Mouse (Mus musculus) left cerebral cortex, adult 11 months (tissue): ENCODE measurements around the gene Kctd11.

Experiments used
- DNase-seq: peaks from one replicate; pipeline ENCODE4 v3.0.0; 2022; ENCODE audit warnings: low spot score

The Kctd11 gene

GRCm38 (mm10) chr11:69849128-69849527, 32.1 kb downstream of the Kctd11 start:
- DNase-seq, result no peak

- DNase-seq, result no peak
Measured at GRCm38 (mm10) chr11:69848021-69848420, 33.2 kb downstream of the Kctd11 start.

DNA sequence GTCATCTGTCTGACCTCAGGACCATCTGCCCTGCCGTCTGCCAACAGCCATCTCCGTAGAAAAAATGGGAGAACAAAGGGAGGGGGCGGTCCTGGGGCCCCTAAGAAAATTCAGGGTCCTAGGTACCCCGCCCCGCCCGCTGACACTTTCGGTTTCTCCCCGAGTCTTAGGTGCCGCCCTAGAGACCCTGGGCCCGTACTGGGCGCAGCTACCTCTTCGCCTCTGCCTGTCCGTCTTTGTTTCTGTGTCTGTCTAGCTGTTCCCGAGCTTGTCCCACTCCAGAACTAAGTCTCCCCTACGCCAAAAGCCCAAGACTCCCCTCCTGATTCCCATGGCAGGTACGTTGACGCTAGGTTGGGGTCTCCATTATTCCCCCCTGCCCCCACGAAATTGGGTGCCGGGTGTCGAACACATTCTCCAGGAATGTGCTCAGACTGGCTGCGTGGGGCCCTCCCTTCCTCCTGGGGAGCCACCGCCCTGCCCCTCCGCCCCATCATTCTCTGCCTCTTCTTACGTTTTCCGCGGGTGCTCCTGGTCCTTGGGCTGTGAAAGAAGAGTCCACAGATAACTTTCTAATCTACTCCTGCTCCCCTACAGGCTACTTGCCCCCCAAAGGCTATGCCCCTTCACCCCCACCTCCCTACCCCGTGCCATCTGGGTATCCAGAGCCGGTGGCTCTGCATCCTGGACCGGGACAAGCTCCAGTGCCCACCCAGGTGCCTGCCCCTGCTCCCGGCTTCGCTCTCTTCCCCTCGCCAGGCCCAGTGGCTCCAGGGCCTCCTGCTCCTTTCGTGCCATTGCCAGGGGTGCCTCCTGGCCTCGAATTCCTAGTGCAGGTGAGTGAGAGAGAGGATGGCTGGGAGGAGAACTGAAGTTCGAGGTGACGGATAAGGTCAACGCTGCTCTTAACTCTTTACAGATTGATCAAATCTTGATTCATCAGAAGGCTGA, 34.2 kb downstream of the Kctd11 start:
- no peak for DNase-seq

DNA sequence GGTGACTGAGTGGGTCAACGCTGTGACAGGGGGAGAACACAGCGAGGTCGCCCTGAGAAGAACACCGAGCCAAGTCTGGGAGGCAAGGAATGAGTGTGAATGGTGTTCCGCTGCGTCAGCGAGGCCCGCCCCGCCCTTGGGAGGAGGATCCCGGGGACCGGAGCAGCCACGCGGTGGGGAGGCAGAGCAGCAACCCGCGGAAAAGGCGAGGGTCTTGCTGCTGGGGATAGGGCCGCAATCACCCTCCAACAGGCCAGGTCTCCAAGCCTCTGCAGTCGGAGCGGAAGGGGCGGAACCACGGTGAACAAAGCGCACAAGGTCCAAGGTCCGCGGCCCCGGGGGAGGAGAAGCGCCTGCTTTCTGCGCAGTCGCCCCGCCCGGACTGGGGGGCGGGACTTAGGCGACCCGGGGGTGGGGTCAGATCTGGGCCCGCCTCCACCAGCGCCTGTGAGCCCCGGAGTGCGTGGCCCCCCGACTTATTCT, 35.0 kb downstream of the Kctd11 start, which contains the start of gene Plscr3:
Plscr3 (plus strand) TSS at position 179 of the 483 bp plus-strand sequence.
- DNase-seq, result peak; percentile 69

DNA sequence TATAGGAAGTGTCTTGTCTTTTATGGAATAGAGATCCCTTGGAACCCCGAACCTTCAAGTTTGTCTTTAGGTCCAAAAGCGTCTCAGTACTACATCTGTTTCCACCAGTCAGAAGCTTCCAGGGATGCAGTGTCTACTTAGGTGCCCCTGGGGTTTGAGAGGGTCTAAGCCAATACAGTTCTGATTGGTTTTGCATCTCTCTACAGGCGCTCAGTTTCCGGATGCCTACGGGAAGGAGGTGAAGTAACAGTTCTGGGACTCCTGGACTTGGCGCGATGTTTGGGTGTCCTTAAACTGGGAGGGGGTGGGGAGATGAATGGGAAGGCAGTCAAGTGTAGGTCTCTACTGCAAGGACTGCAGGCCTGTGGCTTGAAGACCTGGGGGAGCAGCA, 42.5 kb downstream of the Kctd11 start:
- no peak for DNase-seq

- DNase-seq, result peak; percentile 98
Measured at GRCm38 (mm10) chr11:69837952-69838713, 43.1 kb downstream of the Kctd11 start, which contains the start of gene Tmem256. TSS of gene Tmem256 (plus strand) at chr11:69838514.

- peak; percentile 39 for DNase-seq
Measured at GRCm38 (mm10) chr11:69837604-69837951, 43.6 kb downstream of the Kctd11 start, which contains the start of gene Nlgn2. TSS of gene Nlgn2 (minus strand) at chr11:69837784.

DNA sequence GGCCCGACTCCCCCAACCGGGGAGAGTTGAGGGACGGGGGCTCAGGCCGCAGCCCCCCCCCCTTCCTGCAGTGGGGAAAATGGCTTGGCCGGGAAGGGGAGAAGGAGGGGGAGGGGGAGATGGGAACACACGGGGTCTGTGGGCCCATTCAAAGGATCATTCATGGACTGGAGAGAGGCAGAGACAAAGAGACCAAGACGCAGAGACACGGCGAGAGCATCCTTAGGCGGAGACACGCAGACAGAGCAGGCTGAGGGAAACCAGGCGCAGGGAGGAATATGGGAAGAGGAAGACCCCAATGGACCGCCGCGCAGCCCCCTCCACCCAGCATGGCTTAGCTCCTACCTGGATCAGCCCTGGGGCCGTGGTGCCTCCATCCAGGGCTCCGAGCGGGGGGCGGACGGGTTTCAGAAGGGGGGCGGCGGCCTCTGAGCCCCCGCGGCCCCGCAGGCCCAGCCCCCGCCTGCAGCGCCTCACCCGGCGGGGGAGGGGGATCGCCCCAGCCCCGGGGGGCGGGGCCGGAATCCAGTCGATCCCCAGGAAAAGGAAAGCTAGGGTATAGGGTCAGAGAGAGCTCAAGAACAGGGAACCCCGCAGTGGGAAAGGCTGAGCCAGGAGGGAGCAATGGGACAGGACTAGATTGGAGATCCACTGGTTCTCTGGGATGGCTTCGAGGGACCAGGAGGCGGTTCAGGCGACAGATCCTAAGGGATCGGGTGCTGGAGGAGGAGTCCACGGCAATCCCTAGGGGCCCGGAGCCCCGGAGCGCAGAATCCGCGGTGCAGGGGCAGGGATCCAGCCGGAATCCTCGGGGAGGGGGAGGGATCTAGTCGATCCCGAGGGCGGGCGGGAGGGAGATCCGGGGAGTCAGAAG, 44.3 kb downstream of the Kctd11 start:
- DNase-seq, result no peak

DNA sequence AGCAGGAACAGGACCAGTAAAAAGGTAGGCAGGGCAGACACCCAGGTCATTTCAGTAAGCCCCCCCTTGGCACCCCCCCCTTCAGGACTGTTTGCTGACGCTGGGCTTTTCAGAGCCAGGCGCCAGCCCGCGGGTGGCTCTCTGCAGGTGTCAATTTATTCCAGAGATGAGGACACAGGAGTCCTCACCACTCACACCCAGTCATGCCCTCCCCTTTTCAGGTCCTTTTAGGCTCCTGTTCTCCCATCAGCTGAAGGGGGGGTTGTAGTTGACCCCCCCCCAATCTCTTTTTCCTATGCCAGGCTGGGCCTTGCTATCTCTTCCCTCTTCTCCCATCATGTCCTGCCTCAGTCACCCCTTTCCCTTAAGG, 45.3 kb downstream of the Kctd11 start:
- no peak for DNase-seq

- DNase-seq, result no peak
Measured at GRCm38 (mm10) chr11:69835326-69835965, 45.8 kb downstream of the Kctd11 start.

- no peak for DNase-seq
Measured at GRCm38 (mm10) chr11:69834001-69834549, 47.1 kb downstream of the Kctd11 start.

DNA sequence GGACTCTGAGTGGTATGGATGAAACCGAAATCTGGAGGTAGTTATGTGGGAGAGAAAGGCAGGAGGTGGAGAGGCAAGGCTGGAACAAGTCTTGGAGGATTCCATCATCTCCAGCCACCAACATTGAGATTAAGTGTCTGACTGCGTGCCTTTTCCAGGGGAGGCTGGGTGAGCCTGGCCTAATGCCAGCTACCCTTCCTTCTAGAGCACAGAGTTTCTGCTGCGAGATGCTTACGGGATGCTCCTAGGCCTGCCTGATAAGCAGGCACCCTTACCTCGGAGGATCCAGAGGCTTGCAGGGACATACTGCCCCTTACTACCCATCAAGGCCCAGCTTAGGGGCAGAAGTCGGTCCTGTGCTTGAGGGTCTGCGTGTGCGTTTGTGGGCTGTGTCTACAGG, 47.7 kb downstream of the Kctd11 start:
- no peak for DNase-seq

DNA sequence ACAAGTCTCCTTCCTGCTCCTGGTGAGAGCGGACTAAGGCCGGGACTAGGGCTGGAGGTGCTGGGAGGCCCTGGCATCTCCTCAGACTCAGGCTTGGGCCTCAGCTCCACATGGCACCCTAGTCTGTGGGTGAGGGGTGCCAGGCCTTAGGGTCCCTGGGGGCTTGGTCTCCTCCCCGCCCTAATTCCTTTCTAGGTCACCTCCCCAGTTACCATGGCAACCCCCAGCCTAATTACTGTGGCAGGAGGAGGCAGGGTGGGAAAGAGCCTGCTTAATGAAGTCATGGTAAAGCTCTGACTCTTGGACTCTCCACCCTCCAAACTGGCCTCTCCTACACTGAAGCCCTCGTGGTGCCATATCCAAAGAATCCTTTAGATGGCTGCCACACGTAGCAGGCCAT, 52.4 kb downstream of the Kctd11 start:
- no peak for DNase-seq
